Mouse (Mus musculus) heart, postnatal 0 days (tissue): ENCODE measurements around the gene Acyp1.

Experiments used
- CTCF ChIP-seq: IDR thresholded peaks from 2 replicates; pipeline ENCODE4 v1.5.1; 2016; ENCODE audit warnings: antibody characterized with exemption, control low read depth, low read depth
- EP300 ChIP-seq: IDR thresholded peaks from 2 replicates; pipeline ENCODE4 v1.6.1; 2016; ENCODE audit warnings: antibody characterized with exemption, low read depth

DNA sequence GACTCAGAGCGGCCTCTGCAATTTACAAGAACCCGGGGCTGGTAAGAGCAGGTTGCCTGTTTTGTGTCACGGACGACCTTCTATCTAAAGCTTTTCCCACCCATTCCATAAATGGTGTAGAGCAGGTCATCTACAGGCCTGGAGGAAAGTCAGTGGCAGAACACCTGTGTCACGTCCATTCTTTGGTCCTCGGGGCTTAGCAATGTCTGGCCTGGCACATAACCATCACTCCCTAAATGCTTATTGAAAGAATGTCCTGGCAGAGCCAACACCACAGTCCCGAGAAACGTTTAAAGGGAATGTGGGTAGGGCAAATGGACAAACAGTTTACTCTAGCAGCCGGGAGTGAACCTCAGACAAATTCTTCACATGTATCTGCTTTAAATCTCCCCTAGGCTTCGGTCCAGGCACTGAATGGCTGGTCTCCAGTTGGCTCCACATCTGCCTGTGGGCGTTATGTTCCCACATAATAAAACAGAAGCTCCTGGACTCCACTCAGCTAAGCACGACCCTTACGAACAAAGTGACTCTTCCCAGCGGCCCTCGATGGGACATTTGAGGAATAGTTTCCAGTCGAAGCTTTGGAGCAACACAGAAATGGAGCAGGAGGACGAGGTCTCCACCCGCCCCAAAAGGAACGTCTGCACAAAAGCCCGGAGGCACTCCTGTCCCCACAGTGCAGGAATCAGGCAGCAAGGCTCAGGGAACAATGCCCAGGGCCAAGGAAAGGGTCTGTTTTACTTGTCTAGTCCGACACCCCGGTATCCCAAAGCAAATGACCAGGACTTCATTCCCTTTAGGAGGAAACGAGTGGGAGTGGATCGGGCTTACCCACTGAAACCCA lies 1.1 kb upstream of the Acyp1 start:
- no peak for TF ChIP-seq CTCF
- no peak for TF ChIP-seq EP300
